Mouse (Mus musculus) CD4-positive helper T cell, adult 2 months (primary cell): ENCODE results near the gene Prkca.

ENCODE experiments used
- DNase-seq: peaks from one replicate; pipeline ENCODE4 v3.0.0-alpha.2; 2012; ENCODE audit warnings: low read depth, missing footprints, low spot score

The Prkca gene

DNA sequence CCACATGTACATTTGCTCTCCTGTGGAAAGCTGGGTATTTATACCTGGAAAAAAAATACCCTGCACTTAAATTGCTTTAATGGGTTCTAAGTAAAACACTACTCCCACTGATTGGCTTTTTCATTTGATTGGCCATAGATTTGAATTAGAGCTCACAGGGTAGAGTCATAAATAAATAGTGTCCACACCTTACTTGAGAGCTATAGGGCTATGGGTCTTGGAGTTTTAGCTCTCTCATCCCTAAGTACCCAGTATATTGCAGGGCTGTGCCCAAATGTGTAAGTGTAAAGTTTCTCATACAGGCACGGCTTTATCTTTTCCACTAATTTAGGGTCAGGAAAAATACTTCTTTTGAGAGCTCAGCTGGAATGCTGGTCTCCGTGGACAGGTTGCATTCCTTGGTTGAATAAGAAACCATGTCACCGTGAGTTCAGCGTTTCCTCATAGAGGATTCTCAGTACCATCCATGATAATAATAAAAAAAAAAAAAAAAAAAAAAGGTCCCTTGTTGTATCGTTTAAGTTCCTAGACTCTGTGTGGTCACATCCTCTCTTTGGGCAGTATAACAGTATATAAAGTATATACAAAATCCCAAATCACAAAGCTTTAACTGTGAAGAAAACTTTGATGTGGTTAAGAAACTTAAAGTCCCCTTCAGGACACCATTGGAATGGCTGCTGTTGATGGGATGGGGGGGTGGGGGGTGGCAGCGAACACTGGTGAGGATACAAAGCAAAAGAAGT, 82.8 kb downstream of the Prkca start:
- DNase-seq, result no peak

DNA sequence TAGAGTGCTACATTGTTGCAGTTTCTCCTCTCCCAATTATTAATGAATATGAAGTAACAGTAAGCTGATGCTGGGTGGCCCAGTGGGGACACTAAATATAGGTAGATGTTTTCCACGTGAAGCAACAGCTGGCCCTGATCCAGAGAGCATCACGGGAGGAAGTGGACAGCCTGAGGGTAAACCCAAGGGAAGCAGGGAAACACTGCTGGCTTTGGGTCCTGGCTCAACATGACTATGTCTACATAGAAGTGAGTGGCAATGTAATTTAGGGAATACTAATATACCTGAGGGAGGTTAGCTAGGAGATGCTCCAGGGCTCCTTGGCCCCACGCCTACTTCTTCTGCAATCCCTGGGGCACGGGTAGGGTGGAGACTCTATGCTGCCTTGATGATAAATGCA, 84.3 kb downstream of the Prkca start:
- no peak for DNase-seq

DNA sequence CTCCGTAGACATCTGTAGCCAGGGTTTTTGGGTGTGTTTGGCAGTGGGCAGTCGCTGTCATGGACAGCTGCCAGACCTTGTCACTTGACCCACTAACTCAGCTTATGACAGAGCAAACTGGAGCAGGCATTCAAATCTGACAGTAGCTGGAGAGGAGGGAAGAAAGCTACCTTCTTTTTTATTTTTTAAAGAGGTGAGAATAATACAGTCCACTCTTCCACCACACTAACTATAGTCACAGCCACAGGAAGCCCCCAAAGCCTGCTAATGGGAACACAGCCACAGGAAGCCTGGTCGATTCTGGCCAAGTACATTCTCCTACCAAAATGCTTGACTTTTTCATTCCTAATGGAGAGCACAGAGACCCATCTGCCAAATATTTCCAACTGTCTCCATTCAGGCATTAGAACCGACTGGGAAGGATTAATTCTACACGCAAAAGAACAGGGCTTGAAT, 84.9 kb downstream of the Prkca start:
- no peak for DNase-seq

DNA sequence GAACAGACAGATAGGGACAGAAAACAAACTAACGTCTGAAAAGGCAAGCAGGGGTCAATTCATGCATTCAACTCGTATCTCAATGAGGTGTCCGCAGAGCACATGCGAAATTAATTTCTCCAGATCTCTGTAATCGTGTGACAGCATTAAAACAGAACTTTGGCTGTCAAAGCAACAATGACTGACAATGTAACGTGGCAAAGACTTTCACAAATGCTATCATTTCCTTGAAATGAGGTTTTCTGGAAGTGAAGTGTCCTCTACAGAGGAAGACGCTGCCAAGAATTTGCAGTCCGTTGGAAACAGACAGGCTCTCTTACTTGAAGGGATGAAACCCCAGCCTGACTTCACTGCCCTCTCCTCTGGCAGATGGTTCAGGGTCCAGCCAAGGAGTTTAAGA, 85.8 kb downstream of the Prkca start:
- DNase-seq, result no peak

DNA sequence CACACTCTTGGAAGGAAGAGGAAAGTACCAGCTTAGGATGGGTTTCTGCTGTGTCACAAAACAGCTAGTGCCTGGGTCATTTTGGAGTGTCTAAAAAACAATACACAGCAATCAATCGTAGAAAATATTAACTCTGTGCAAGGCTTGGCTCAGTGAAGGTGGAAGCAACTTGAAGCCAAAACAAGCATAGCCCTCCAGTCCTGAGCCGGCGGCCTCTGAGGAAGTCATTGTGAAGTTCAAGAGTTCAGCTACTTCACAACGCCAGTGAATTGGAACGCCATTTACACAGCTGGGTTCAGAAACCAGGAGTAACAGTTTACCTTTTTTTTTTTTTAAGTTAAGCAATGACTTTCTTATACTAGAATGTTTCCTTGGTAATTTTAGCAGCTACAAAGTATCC, 89.0 kb downstream of the Prkca start:
- no peak for DNase-seq

DNA sequence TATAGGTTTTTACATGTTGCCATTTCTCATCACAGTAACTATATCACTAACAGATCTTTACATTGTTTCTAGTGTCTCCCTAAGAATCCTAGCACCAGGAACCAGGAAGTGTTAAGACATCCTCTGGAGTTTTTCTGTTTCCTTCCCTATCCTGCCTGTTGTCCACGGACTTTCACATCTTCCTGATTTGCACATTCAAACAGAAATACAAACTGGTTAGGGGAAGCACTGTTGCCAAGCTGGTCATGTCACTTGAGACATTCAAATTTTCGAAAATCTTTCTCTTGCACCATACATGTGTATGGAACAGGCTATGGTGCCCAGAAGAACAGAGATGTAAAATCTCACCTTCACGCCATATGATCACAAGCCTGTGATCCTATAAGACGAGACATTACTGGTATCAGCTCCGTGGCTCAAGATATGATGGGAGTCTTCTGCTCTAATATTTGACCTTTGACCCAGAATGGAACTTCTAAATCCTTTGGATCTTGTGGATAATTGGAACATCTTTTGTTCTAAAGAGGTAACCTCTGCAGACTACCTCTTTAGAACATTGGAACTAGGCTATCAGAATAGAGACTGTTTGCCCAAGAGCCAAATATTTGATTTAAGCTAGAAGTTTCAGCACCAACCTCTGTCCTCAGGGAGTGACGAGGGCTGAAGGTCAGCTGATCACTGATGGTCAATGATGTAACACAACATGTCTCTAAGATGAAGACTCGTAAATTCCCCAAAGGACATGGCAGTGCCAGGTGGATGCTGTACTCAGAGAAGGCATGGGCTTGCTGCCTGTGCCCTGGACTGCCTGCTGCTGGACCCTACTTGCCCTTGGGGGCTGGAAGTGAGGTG, 91.6 kb downstream of the Prkca start:
- DNase-seq, result no peak

DNA sequence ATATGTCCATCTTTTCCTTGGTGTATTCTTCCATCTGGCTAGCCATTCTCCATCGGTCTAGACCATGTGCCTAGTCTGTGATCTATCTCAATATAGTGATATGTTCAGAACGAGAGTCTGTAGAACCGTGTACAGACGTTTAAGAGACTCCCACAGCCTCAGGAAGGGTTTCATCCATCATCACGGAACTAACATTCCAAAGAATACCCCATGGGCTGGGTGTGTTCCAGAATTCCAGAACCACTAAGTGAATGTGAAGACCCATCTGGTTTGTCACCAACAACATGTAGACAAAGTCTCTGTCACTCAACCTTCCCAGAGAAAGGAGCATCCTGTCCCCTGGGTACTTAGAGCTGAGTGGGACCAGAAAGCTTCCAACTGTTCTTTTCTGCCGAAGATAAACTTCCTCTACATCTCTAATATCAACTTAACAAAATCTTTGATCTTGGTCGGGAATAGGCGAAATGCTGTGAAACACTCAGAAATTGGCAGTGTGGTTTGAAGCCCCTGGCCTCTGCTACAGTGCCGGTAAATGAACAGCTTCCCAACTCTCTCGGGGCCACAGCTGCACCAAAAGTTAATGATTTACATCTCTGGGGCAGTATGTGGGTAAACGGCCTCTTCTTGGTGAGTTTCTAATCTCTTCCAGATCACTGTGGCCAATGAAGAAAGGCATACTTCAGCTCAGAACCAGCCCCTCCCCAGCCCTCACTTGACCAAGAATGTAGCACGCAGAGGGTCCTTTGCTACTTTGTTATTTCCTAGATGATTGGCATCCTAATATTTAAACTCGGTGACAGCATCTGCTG, 92.7 kb downstream of the Prkca start:
- DNase-seq, result no peak

DNA sequence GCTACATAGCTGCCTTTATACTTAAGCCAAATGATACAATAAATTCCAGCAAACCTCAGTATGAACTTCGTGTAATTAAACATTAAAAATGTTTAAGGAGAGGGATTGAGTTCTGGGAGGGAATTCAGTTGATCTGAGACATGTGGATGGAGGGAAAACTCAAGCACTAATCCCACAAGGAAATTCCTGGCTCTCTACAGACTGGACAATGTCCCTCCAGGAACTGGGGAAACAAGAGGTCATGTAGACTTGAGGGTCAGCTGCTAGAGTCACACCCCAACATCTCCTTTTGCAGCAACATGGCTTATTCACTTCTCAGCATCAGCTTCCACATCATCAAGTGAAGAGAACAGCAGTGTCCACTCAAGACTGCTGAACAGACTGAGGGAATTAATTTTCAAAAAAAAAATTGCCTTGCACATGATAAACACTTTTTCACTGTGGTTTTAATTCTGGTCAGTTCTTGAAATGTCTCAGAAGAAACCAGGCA, 93.5 kb downstream of the Prkca start:
- DNase-seq, result no peak

DNA sequence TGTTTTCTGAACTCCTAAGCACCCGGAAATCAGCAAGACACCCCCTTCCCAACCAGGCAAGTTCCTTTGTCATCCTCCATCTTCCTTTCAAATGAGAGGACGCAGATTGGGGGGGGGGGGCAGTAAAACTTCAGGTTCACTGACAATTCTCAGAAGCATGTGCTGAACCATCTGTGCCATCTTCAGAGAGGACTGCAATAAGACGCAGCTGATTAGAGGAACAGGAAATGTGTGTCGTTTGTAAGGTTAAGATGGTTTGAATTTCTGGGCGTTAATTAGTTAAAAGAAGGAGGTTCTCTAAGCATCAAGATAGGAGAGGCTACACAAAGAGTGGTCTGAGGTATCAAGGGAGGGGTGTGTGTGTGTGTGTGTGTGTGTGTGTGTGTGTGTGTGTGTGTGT, 94.2 kb downstream of the Prkca start:
- peak; percentile 68 for DNase-seq

DNA sequence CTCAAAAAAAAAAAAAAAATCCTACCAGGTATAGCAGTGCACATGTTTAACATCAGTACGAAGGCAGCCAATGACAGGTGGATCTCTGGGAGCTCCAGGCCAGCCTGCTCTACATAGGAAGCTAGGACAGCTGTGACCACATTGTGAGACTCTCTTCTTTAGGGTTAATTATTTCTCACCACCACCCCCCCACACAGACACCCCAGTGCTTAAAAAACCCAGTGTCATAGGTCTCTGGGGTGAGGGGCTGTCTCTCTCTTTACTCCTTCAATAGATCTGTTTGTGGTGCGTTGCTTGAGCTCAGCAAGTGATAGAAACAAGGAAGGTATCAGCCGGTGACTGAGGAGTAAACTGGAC, 94.7 kb downstream of the Prkca start:
- peak; percentile 37 for DNase-seq

DNA sequence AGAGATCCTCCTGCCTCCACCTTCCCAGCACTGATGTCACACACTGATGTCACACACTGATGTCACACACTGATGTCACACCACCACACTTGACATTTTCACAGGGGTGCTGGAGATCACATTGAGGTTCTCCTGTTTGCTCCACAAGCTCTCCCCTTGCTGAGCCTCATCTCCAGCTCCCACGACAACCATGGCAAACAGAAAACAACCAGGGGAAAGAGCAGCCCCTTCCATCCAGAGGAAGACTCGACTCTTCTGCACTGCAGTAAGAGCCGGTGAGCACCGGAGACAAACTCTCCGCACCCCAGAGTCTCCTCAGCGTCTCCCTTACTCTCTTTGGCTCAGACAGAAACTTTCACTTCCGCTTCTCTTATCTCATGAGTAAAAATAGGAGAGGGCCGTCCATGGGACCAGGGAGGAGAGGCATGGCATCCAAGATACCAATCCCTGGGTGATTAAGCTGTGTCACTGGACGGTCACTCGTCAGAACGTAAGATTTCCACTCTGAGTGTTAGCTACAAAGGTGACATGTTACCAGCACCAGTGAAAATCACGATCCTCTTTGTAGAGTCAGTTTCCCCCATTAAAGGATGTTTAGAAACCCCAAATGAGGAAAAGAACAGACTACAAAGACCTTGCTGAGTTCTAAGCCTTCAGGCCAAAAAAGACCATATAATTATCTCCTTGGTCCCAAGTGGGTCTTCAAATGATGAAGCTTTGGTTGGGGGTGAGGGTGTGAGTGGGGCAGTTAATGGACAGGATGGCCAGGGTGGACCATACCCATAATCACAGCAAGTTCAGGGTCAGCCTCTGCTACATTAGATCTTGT, 95.3 kb downstream of the Prkca start:
- DNase-seq, result peak; percentile 71

DNA sequence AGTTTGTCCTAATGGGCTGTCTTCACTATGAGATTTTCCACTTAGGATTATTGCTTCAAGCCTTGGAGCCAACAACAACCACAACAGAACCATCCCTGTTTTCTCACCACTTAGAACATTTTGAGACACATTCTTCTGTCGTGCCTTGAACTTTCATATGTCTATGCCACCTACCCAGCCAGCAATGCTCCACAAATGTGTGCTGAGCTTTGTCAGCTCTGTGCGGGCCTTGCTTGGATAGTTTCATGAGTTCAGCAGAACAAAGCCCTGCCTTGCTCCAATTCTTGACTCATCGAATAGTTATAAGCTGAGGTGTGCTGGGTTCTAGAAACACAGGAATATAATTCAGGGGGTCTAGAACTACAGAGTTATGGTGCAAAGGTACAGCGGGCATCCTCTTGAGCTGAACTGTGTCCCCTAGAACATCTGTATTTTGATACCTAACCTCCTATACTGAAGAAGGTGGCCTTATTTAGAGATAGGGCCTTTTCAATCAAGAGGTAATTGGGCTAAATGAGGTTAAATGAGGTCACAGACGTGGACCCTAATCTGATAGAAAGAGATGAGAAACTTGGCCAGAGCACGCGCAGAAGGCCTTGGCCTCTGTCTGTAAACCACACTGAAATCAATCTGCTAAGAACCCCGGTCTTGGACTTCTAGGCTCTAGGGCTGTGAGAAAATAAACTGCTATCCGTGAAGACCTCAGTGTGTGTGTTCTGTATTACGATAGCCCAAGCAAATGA, 96.4 kb downstream of the Prkca start:
- DNase-seq, result no peak

DNA sequence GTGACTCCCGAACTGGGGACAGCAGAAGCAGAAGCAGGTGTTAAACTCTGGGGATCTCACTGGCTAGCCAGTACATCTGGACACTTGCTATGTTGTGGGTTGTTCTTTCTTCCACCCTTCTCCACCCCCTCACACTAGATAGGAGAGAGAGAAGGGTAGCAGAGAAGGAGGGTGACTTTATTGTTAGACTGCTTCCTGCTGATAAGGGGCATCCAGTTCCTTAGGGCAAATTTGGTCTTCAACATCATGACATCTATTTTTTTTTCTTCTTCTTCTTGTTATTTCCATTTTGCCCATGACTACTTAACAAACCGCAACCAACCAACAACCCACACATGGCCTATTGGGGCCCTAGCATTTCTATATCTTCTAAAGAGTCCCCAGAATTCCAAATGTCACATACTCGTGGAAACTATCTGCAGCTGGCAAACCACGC, 97.4 kb downstream of the Prkca start:
- peak; percentile 35 for DNase-seq

DNA sequence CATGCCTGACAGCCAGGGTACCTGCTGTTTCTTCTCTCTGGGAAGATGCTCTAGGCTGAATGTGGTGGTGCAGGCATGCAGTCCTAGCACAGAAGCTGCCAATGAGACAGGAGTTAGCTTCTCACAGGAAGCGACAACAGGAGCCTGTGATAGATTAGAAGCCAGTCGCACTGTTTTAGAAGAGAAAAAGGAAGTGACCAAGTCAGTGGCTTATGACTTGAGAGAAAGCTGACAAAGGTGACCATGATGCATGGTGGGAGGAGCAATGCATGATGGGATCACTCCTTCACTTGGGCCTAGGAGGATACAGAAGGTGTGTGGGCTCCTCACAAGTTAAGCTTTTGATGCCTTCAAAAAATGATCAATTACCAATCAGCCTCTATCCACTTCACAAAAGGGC, 99.5 kb downstream of the Prkca start:
- DNase-seq, result peak; percentile 38

DNA sequence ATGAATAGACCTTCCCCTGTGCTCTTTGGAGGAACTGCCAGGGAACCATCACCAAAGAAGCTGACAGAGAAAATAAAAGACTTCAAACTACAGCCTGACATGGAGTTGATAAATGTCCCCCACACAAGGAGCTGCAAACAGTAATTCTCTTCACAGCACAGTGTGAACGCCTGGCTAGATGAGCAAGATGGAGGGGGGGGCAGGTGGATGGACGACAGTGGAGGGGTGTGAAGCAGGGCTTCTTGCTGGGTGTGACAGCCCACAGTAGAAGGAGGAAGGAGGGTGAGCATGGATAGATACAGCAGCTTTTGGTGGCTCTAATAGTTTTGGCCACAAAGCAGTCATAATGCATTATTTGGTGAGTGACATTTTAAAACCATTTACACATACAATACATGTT, 100.1 kb downstream of the Prkca start:
- no peak for DNase-seq

DNA sequence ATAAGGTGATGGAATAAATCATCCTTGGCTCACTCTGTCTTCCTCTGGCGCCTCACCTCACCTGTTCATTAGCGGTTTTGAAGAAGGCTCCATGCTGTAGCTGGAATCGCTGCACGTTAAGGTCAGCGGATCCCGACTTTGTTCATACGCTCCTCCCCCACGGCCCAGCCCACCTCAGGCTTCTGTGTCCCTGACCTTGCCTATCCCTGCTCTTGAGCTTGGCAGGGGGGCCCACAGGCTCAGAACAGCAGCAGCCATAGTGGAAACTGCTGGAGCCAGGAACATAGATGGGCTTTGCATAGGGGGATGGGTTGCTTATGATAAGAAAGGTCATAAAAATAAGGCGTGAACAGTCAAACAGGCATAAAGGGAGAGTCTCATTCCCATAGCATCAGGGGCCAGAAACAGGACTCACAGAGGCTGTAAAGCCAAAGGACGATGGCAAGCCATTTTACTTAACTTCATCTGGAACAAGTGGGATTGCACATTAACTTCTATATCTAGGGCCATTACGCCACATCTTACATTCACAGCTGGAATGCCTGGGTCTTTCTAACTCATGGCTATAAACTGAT, 102.7 kb downstream of the Prkca start:
- DNase-seq, result no peak

DNA sequence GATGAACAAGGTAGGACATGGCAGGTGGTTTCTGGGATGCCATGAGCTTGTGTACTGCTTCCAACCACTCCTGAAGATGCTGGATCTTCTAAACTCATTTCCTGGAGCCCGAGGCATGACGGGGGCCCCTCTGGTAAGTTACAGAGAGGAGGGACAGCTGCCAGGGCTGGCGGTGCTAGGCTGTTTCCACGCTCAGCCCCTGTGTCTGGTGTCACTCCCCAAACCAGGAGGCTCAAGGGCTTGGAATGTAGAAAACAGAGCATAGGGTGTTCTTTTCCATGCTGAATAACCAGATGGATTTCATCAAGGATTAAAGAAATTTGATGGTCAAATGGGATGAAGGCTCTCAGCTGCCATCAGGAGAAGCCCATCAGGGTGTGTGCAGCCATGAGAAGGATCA, 104.6 kb downstream of the Prkca start:
- DNase-seq, result no peak

DNA sequence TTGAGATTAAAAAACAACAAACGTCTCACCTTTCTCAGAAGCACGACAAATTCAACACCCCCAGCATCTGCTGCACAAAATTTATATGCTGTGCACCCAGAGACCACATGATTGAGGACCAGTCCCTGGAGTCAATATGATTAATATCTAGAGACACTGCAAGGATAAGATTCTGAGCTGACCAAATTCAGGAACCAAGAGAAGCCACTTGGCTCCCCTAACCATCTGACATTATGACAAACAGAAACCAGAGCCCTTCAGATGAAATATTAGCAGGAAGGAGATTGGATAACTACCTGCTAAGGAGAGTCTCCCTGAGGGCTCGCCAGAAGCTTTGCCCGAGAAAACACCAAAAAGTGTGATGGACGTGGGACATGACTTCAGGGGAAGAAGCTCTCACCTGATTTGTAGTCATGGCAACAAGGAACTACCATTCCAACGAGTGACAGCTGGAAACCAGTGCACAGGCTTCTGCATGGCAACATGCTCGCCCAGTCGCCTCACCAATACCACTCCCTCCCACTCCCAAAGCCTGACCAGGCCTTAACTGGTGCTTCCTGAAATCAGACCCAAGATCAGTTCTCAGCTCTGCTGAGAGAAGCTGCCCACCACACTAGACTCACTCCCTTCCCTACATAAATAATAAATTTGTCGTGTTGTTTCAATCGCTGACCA, 106.8 kb downstream of the Prkca start:
- no peak for DNase-seq

DNA sequence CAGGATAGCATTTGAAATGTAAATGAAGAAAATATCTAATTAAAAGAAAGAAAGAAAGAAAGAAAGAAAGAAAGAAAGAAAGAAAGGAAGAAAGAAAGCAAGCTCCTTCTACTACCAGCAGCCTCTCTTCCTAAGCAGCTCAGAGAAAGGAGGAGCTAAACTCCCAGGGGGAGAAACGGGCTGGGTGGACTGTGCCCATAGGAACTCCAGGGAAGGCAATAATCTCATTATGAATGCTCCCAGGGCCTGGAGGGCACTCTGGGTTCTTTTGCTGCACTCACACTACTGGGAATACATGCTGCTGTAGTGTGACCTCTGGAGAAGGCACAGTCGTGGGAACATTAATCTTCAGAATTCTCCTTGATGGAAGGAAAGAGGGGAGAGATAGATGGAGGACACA, 107.5 kb downstream of the Prkca start:
- no peak for DNase-seq
